Mouse (Mus musculus): ENCODE results near the gene Elmsan1.
A peak's percentile ranks its signal among the peaks of the same experiment; 100 is the strongest.

Gene Elmsan1

GRCm38 (mm10) chr12:84192280-84192679, 26.4 kb downstream of the Elmsan1 start:
- no peak for DNase-seq

GRCm38 (mm10) chr12:84191770-84192169, 26.9 kb downstream of the Elmsan1 start:
- DNase-seq: peak; percentile 61

- no peak for DNase-seq
Measured at GRCm38 (mm10) chr12:84191190-84191589, 27.5 kb downstream of the Elmsan1 start.

GRCm38 (mm10) chr12:84190151-84190820, 28.4 kb downstream of the Elmsan1 start:
- no peak for DNase-seq

- DNase-seq: no peak
Measured at GRCm38 (mm10) chr12:84188881-84189444, 29.7 kb downstream of the Elmsan1 start.

GRCm38 (mm10) chr12:84187752-84188601, 30.7 kb downstream of the Elmsan1 start:
- DNase-seq: no peak

- no peak for DNase-seq
Measured at GRCm38 (mm10) chr12:84186950-84187349, 31.7 kb downstream of the Elmsan1 start.

- DNase-seq: no peak
Measured at GRCm38 (mm10) chr12:84186536-84186935, 32.1 kb downstream of the Elmsan1 start.

GRCm38 (mm10) chr12:84185547-84185946, 33.1 kb downstream of the Elmsan1 start:
- DNase-seq: no peak

- no peak for DNase-seq
Measured at GRCm38 (mm10) chr12:84184979-84185378, 33.7 kb downstream of the Elmsan1 start.

GRCm38 (mm10) chr12:84181999-84182398, 36.7 kb downstream of the Elmsan1 start:
- no peak for DNase-seq

- DNase-seq: peak; percentile 59
Measured at GRCm38 (mm10) chr12:84180701-84181435, 37.8 kb downstream of the Elmsan1 start.

- no peak for DNase-seq
Measured at GRCm38 (mm10) chr12:84180090-84180489, 38.6 kb downstream of the Elmsan1 start.

GRCm38 (mm10) chr12:84178652-84179445, 39.8 kb downstream of the Elmsan1 start:
- DNase-seq: peak; percentile 38

- DNase-seq: no peak
Measured at GRCm38 (mm10) chr12:84178052-84178451, 40.6 kb downstream of the Elmsan1 start.

GRCm38 (mm10) chr12:84176886-84177765, 41.6 kb downstream of the Elmsan1 start:
- DNase-seq: peak; percentile 39

- DNase-seq: peak; percentile 66
Measured at GRCm38 (mm10) chr12:84176126-84176769, 42.4 kb downstream of the Elmsan1 start.

- DNase-seq: peak; percentile 99
Measured at GRCm38 (mm10) chr12:84175659-84176061, 43.0 kb downstream of the Elmsan1 start.

GRCm38 (mm10) chr12:84174871-84175270, 43.8 kb downstream of the Elmsan1 start:
- peak; percentile 71 for DNase-seq

- no peak for DNase-seq
Measured at GRCm38 (mm10) chr12:84174190-84174811, 44.4 kb downstream of the Elmsan1 start.
